Mouse (Mus musculus) lung, embryonic 14.5 days (tissue): ENCODE measurements around the gene Psd. TPM values are rescaled to one million over a fixed set of nuclear protein-coding genes. Genes with fewer than 3 reads are reported as not detected.

ENCODE experiments used
- ATAC-seq: fragments of 200-750 bp; cut with Nextera tagmentation; 2 replicates; pipeline ENCODE4 v1.8.0; 2017; ENCODE audit warnings: mild to moderate bottlenecking, moderate TSS enrichment, moderate library complexity; ENCODE audit not compliant: insufficient read depth
- DNase-seq: peaks from one replicate; pipeline ENCODE4 v3.0.0-alpha.2; 2015
- H3K27ac ChIP-seq: fragments of 300-500 bp; sonication (generic); 2 replicates; pipeline ENCODE4 v1.5.1; 2014; ENCODE audit warnings: low read depth, mild to moderate bottlenecking, moderate library complexity
- H3K27me3 ChIP-seq: fragments of 300-500 bp; sonication (generic); 2 replicates; pipeline ENCODE4 v1.6.1; 2014; ENCODE audit warnings: low read length, control low read depth; ENCODE audit not compliant: insufficient read depth
- H3K36me3 ChIP-seq: fragments of 300-500 bp; sonication (generic); 2 replicates; pipeline ENCODE4 v1.6.1; 2014; ENCODE audit warnings: control low read depth; ENCODE audit not compliant: insufficient read depth
- H3K4me1 ChIP-seq: fragments of 300-500 bp; sonication (generic); 2 replicates; pipeline ENCODE4 v1.6.1; 2014; ENCODE audit warnings: antibody characterized with exemption, control low read depth; ENCODE audit not compliant: insufficient read depth
- H3K4me2 ChIP-seq: fragments of 300-500 bp; sonication (generic); 2 replicates; pipeline ENCODE4 v1.6.1; 2014; ENCODE audit warnings: mild to moderate bottlenecking
- H3K4me3 ChIP-seq: fragments of 300-500 bp; sonication (generic); 2 replicates; pipeline ENCODE4 v1.5.1; 2014; ENCODE audit warnings: low read depth, low read length
- H3K9ac ChIP-seq: fragments of 300-500 bp; sonication (generic); 2 replicates; pipeline ENCODE4 v1.6.1; 2014
- H3K9me3 ChIP-seq: fragments of 300-500 bp; sonication (generic); 2 replicates; pipeline ENCODE4 v1.6.1; 2016; ENCODE audit warnings: low read depth, low read length, control low read depth
- CTCF ChIP-seq: IDR thresholded peaks from 2 replicates; pipeline ENCODE4 v1.5.1; 2016; ENCODE audit warnings: antibody characterized with exemption, low read depth
- WGBS: fragments of 180-500 bp; shearing (Covaris S2); extraction: QIAGEN DNeasy Blood & Tissue Kit; methylation state at CpG from one replicate; pipeline ENCODE4 v1.1.7; 2014; 5-methylcytosine and 5-hydroxymethylcytosine counted together
- microRNA counts: library from miRNA; unstranded; fragments of <30 nt; microRNA quantifications from one replicate; lab custom pipeline; 2016
- microRNA-seq: library from miRNA; unstranded; fragments of <30 nt; microRNA quantifications from one replicate; pipeline ENCODE4, GENCODE M21; 2016; ENCODE audit warnings: borderline number of aligned reads
- polyA plus RNA-seq: library from polyadenylated mRNA; unstranded; fragments of >200 nt; fragmentation: Nextera tagmentation; extraction: Ambion mirVana; gene quantifications from 2 replicates; pipeline ENCODE4 v1.2.1, GENCODE M21; 2014

The Psd gene
- polyA plus RNA-seq, 1 experiment from 2014 or later: 9.9 TPM

DNA sequence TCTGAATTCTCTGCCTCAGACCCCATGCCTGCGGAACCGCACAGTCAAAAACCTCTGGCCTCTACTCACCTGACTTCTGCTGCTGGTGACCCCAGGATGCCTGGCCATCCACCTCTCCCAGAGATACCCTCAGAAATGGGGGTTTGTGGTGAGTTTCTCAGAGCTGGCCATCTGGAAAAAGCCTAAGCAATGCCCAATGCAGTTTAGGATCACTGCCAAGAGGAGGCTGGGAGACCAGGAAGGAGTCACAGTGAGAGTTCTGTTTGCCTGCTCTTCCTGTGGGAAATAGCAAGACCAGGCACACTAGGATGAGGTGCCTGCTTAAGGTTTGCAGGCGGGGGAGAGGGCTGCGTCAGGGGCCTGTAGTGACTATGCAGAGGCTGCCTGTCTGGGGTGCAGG lies 42.3 kb downstream of the Psd start:
- H3K27ac ChIP-seq: no peak overlapping the region
- no peak overlapping the region for H3K9ac ChIP-seq
- H3K4me1 ChIP-seq: no peaks in the 10 kb centered on the region
- H3K4me3 ChIP-seq: no peak overlapping the region
- no peaks in the 10 kb centered on the region for H3K27me3 ChIP-seq
- no peaks in the 10 kb centered on the region for H3K9me3 ChIP-seq
- peaks cover 78% of the 10 kb centered on the region for H3K36me3 ChIP-seq
- ATAC-seq: no peak
- DNase-seq: no peak
- no peak overlapping the region for H3K4me2 ChIP-seq
- 95% methylated on average over 4 of the region's 4 CpGs for WGBS
- no peak for TF ChIP-seq CTCF

DNA sequence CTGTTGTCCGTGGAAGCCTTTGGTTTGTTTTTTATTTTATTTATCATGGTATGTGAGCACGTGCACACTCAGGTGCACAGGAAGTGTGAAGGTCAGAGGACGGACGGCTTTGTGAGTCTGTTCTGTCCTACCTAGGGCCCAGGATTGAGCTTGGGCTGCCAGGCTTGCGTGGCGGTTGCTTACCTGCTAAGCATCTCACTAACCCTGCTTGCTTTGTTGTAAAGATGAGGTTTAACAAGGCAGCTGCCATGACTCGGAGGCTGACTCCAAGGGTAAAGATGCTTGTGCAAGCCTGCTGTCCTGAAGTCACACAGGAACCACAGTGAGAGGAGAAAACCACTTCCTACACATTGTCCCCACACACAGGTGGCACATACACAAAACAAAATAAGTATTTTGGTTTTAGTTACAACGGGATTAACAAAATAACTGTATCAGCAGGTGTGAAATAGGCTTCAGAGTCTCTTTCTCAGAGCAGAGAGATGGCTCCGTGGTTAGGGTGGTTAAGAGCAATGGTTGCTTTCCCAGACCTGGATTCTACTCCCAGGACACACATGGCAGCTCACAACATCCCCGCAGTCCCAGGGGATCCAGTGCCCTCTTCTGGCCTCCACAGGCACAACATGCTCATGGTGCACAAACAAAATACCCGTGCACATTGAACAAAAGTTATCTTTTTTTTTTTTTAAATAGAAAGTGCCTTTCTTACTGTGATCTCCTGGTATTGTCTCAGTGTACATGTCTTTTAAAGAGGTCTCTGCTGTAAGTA lies 44.7 kb downstream of the Psd start:
- 92% methylated on average over 11 of the region's 11 CpGs for WGBS
- Histone ChIP-seq H3K9me3 (no peaks in the 10 kb centered on the region), H3K4me2 (no peak overlapping the region), H3K4me1 (no peaks in the 10 kb centered on the region), H3K27ac (no peak overlapping the region), H3K4me3 (no peak overlapping the region), H3K36me3 (peaks cover 83% of the 10 kb centered on the region), H3K9ac (no peak overlapping the region), H3K27me3 (no peaks in the 10 kb centered on the region)
- DNase-seq (no peak), ATAC-seq (no peak)
- peak; percentile 31; the same call in 1 of the 2 replicates for TF ChIP-seq CTCF

DNA sequence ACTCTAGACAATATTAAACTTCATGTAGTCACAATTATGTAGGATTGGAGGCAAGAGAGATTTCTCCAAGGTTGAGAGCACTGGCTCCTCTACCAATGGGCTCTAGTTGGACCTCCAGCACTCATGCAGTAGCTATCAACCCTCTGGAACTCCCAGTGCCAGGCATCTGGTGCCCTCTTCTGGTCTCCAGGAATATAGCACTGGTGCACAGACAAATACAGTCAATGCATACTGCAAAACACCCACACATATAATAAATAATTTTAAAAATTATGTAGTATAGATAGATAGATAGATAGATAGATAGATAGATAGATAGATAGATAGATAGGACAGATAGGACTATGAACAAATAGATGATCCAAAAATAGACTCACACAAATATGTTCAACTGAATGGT lies 51.6 kb downstream of the Psd start:
- Histone ChIP-seq H3K4me2 (no peak overlapping the region), H3K36me3 (peaks cover 70% of the 10 kb centered on the region), H3K9me3 (no peaks in the 10 kb centered on the region), H3K9ac (no peak overlapping the region), H3K4me1 (no peaks in the 10 kb centered on the region), H3K27me3 (no peaks in the 10 kb centered on the region), H3K27ac (no peak overlapping the region), H3K4me3 (no peak overlapping the region)
- peak; percentile 51 for TF ChIP-seq CTCF
- ATAC-seq (no peak), DNase-seq (peak; percentile 39)

DNA sequence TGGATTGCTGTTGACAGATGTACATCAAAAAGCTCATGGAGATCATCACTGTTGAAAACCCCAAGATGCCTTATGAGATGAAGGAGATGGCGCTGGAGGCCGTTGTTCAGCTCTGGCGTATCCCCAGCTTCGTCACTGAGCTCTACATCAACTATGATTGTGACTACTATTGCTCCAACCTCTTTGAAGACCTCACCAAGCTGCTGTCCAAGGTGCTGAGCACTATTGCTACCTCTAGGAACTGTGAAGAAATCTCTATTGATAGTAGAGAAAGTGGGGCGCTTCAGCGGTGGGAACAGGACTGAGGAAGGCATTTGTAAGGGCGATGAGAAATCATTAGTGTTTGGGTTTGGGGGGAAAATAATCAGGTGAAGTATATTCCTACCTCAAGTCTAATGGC lies 62.2 kb downstream of the Psd start:
- no peak overlapping the region for H3K4me3 ChIP-seq
- H3K27me3 ChIP-seq: no peaks in the 10 kb centered on the region
- WGBS: 90% methylated on average over 7 of the region's 7 CpGs
- H3K9ac ChIP-seq: no peak overlapping the region
- TF ChIP-seq CTCF: no peak
- no peak overlapping the region for H3K27ac ChIP-seq
- no peaks in the 10 kb centered on the region for H3K9me3 ChIP-seq
- DNase-seq: peak; percentile 70
- no peak overlapping the region for H3K4me2 ChIP-seq
- no peak for ATAC-seq
- no peaks in the 10 kb centered on the region for H3K4me1 ChIP-seq
- peaks cover 89% of the 10 kb centered on the region for H3K36me3 ChIP-seq

MicroRNAs encoded within 50 kb of the gene (microRNA counts, 519-probe panel; counts per million panel counts)
- microRNA mmu-miR-146b (lab: Ali Mortazavi, UCI): 2,521 counts per million, percentile 45 among the panel's probes with 10 or more counts

Small RNA genes lying within 50 kb of the gene (microRNA-seq; reads per million reads assigned to microRNA genes)
- 0.71 reads per million for gene Mir146b

Other genes with a start within 250 kb of the Psd start
- not detected in 2 replicates for gene Elovl3, start 195.3 kb downstream of the Psd start, polyA plus RNA-seq
- 0.41 and 0.82 TPM in 2 replicates for gene Pitx3, start 178.8 kb downstream of the Psd start, polyA plus RNA-seq
- gene Gbf1, start 174.6 kb downstream of the Psd start, polyA plus RNA-seq: 63.6 and 66.4 TPM in 2 replicates
- 7.7 TPM in 2 replicates for gene Nfkb2, start 22.8 kb downstream of the Psd start, polyA plus RNA-seq
- 12.6 and 13.1 TPM in 2 replicates for gene Fbxl15, start 1.0 kb upstream of the Psd start, polyA plus RNA-seq
- 132 and 145 TPM in 2 replicates for gene Cuedc2, start 11.5 kb upstream of the Psd start, polyA plus RNA-seq
- gene Mfsd13a, start 14.0 kb upstream of the Psd start, polyA plus RNA-seq: 9.9 and 11.6 TPM in 2 replicates
- 1.1 and 1.3 TPM in 2 replicates for gene 2310034G01Rik, start 23.1 kb upstream of the Psd start, polyA plus RNA-seq
- 148 and 149 TPM in 2 replicates for gene Actr1a, start 68.6 kb upstream of the Psd start, polyA plus RNA-seq
- 41.3 and 47.5 TPM in 2 replicates for gene Sufu, start 69.7 kb upstream of the Psd start, polyA plus RNA-seq
- 28.3 and 31.0 TPM in 2 replicates for gene Trim8, start 174.5 kb upstream of the Psd start, polyA plus RNA-seq
- gene Arl3, start 246.0 kb upstream of the Psd start, polyA plus RNA-seq: 78.6 and 85.4 TPM in 2 replicates
- gene Sfxn2, start 246.2 kb upstream of the Psd start, polyA plus RNA-seq: 22.2 and 24.9 TPM in 2 replicates